Mouse (Mus musculus) left cerebral cortex, adult 2 months (tissue): ENCODE results near the gene Gfi1b. TPM values are rescaled to one million over a fixed set of nuclear protein-coding genes. Genes with fewer than 3 reads are reported as not detected.

Experiments
- DNase-seq, 2 experiments: peaks; one replicate each; pipeline ENCODE4 v3.0.0; 2021 to 2022; ENCODE audit warnings: low spot score in 2 of 2, mixed read lengths in 1 of 2; ENCODE audit errors: extremely low spot score in 1 of 2
- H3K27ac ChIP-seq: fragments of 200-600 bp; 2 replicates; pipeline ENCODE4 v1.8.1; 2022
- H3K4me3 ChIP-seq: fragments of 200-600 bp; 2 replicates; pipeline ENCODE4 v1.8.1; 2022
- CTCF ChIP-seq: fragments of 200-600 bp; IDR thresholded peaks from 2 replicates; pipeline ENCODE4 v1.8.1; 2022; ENCODE audit warnings: antibody characterized with exemption, mild to moderate bottlenecking, moderate library complexity
- intact Hi-C: fragments of 180-260 bp; cut with DNase I; formaldehyde crosslinking; loops from one replicate; pipeline ENCODE4 v1.15.1; 2025
- microRNA-seq, 2 experiments: library from miRNA; unstranded; fragments of <30 nt; microRNA quantifications; one replicate each; pipeline ENCODE4 v1.2.0; 2021
- total RNA-seq, 2 experiments: library from RNA; stranded (reverse); gene quantifications; 2 replicates each; pipeline ENCODE4 v1.2.3; 2021

Gene Gfi1b
- total RNA-seq, 2 experiments from 2014 or later, result not detected

- intact Hi-C loops, result no loop called here
- TF ChIP-seq CTCF, result no peak
- DNase-seq, result no peak
- no peak overlapping the region for H3K27ac ChIP-seq
- no peak overlapping the region for H3K4me3 ChIP-seq
These were observed 58.0 kb downstream of the Gfi1b start for GRCm38 (mm10) chr2:28563830-28564229.

DNA sequence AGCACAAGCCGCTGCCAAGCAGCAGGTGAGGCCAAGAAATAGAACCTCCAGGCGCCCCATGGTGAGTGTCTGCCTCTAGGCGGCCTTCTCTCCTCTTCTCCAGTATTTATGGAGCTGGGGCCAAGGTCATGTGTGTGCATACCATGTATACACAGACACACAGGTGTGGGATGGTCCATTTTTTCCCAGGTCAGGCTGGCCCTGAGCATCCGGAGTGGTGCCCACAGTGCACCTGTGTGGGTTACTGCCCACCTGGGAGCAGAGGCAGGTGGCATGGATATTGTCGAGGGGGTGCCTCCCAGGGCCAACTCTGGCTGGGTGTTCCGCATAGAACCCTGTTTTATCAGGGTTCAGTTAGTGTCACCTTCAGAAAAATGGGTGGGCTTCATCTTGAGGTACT, 58.5 kb downstream of the Gfi1b start, which contains the start of gene Cel:
Gene Cel, minus strand, starts transcription at position 101 of the 400 bp plus-strand sequence.
- intact Hi-C loops, result no loop called here
- DNase-seq, result no peak
- no peak for TF ChIP-seq CTCF
- no peak within 1 kb of the TSS for H3K4me3 ChIP-seq
- H3K27ac ChIP-seq, result no peak within 1 kb of the TSS

Small RNA genes lying within 50 kb of the gene (microRNA-seq; reads per million reads assigned to microRNA genes)
- 0 reads per million in 2 experiments for gene Gm22824

Other genes starting within 250 kb of the Gfi1b start
- 10 to 100 TPM; 27.9 TPM for gene Ppp1r26, start 175.2 kb downstream of the Gfi1b start, total RNA-seq
- gene 1700007K13Rik, start 155.7 kb downstream of the Gfi1b start, total RNA-seq, result 1 to 10 TPM; 4.2 TPM
- gene Mrps2, start 153.9 kb downstream of the Gfi1b start, total RNA-seq, result 10 to 100 TPM; 36.1 to 36.8 TPM
- gene Gbgt1, start 125.1 kb downstream of the Gfi1b start, total RNA-seq, result 1 to 10 TPM; 1.8 to 2.9 TPM
- gene Gm10134, start 115.9 kb downstream of the Gfi1b start, total RNA-seq, result 1 to 10 TPM in 1 of 2 experiments, not detected in 1; 1.9 TPM
- 10 to 100 TPM; 81.1 to 92.6 TPM for gene Ralgds, start 108.9 kb downstream of the Gfi1b start, total RNA-seq
- not detected for gene Cel, start 58.6 kb downstream of the Gfi1b start, total RNA-seq
- gene Gtf3c5, start 38.2 kb downstream of the Gfi1b start, total RNA-seq, result 10 to 100 TPM; 18.3 TPM
- gene Tsc1, start 19.2 kb upstream of the Gfi1b start, total RNA-seq, result 10 to 100 TPM; 53.8 to 57.2 TPM
- gene Spaca9, start 77.7 kb upstream of the Gfi1b start, total RNA-seq, result not detected
- 1 to 10 TPM; 1.1 to 1.7 TPM for gene Ak8, start 78.2 kb upstream of the Gfi1b start, total RNA-seq
- 10 to 100 TPM; 35.0 to 35.7 TPM for gene Gtf3c4, start 218.4 kb upstream of the Gfi1b start, total RNA-seq
- 1 to 10 TPM; 7.5 to 9.2 TPM for gene Ddx31, start 218.4 kb upstream of the Gfi1b start, total RNA-seq